ENCODE assay signal across 21 mouse cellular contexts in genomic region chr12:116952452-116953205, GRCm38 (mm10).
DNase-seq lines count a peak whose midpoint lies in the region; ATAC-seq and TF ChIP-seq lines count a peak whose summit lies in the region.
"Had no signal": no experiment of that assay in that cellular context is flagged by ENCODE, and none has a peak within 500 bp of the region (broad histone marks: within the 10 kb centered on the region; RNA-seq: fewer than 3 reads in every experiment).

No protein-coding gene starts in this region.

- H3K27me3 ChIP-seq in embryonic facial prominence, embryonic 14.5 days (replicated peaks; ENCODE audit: control insufficient read depth, insufficient read depth, low read length): no peaks in the 10 kb centered on the region
- no peaks in the 10 kb centered on the region for H3K27me3 ChIP-seq in embryonic facial prominence, embryonic 10.5 days (replicated peaks; ENCODE audit: low read depth, poor library complexity, severe bottlenecking)
- no peaks in the 10 kb centered on the region for H3K27me3 ChIP-seq in neural tube, embryonic 13.5 days
- H3K27me3 ChIP-seq in hindbrain, postnatal 0 days (ENCODE audit: insufficient read depth, low read length): no peaks in the 10 kb centered on the region
- H3K27me3 ChIP-seq: embryonic facial prominence, embryonic 13.5 days; heart, embryonic 15.5 days had no signal

- DNase-seq in embryonic facial prominence, embryonic 14.5 days (ENCODE audit: low spot score): peak; percentile 1
- no peak for DNase-seq in embryonic facial prominence, embryonic 10.5 days (ENCODE audit: low spot score)
- no peak for DNase-seq in neural tube, embryonic 10.5 days (ENCODE audit: extremely low spot score, low spot score)
- DNase-seq in hindbrain, postnatal 0 days (ENCODE audit: low spot score): peak; percentile 12
- DNase-seq in ovary, postnatal 14 days (ENCODE audit: low spot score): no peak
- no peak for DNase-seq in adrenal gland, postnatal 14 days
- DNase-seq in layer of hippocampus, adult 11-12 months (ENCODE audit: low spot score): no peak
- DNase-seq: adrenal gland, adult 2 months; cerebellum, adult 11-12 months; kidney, adult 11 months; kidney, postnatal 10 days; lung, embryonic 14.5 days; right cerebral cortex, adult 18-20 months; thymus, postnatal 14 days had no signal

- ATAC-seq in embryonic facial prominence, embryonic 14.5 days (ENCODE audit: low read depth): 0 out of 2 replicates have a peak, but pooled peaks have one; percentile 50
- peak; percentile 45; the same call in 1 of the 2 replicates for ATAC-seq in neural tube, embryonic 13.5 days (ENCODE audit: low read depth)
- ATAC-seq in hindbrain, postnatal 0 days: peak; percentile 79

- H3K4me1 ChIP-seq in embryonic facial prominence, embryonic 14.5 days (ENCODE audit: control insufficient read depth, insufficient read depth, low read length): no peaks in the 10 kb centered on the region
- peaks cover 6% of the 10 kb centered on the region; the same call in 1 of the 2 replicates for H3K4me1 ChIP-seq in embryonic facial prominence, embryonic 10.5 days
- H3K4me1 ChIP-seq in neural tube, embryonic 13.5 days (replicated peaks): no peaks in the 10 kb centered on the region
- no peaks in the 10 kb centered on the region for H3K4me1 ChIP-seq in hindbrain, postnatal 0 days (ENCODE audit: insufficient read depth, low read length)
- H3K4me1 ChIP-seq: embryonic facial prominence, embryonic 13.5 days; limb, embryonic 10.5 days had no signal

- H3K9ac ChIP-seq in embryonic facial prominence, embryonic 14.5 days (ENCODE audit: low read depth, low read length): no peak overlapping the region
- H3K9ac ChIP-seq in neural tube, embryonic 13.5 days: no peak overlapping the region
- no peak overlapping the region for H3K9ac ChIP-seq in hindbrain, postnatal 0 days (replicated peaks; ENCODE audit: low read length)
- H3K9ac ChIP-seq: embryonic facial prominence, embryonic 13.5 days; heart, embryonic 15.5 days; lung, embryonic 14.5 days had no signal

- TF ChIP-seq CTCF in hindbrain, postnatal 0 days (IDR thresholded peaks at IDR 0.05; ENCODE audit: low read depth): 0 out of 2 replicates have a peak, but pooled peaks have one; percentile 39

- no peak overlapping the region for H3K4me2 ChIP-seq in embryonic facial prominence, embryonic 14.5 days (ENCODE audit: low read depth, low read length)
- no peak overlapping the region for H3K4me2 ChIP-seq in neural tube, embryonic 13.5 days
- H3K4me2 ChIP-seq in hindbrain, postnatal 0 days (ENCODE audit: low read depth, low read length): no peak overlapping the region
- H3K4me2 ChIP-seq: embryonic facial prominence, embryonic 13.5 days; heart, embryonic 15.5 days; liver, embryonic 11.5 days; lung, embryonic 14.5 days had no signal

- no peaks in the 10 kb centered on the region for H3K36me3 ChIP-seq in embryonic facial prominence, embryonic 14.5 days (ENCODE audit: control insufficient read depth, insufficient read depth, low read length)
- no peaks in the 10 kb centered on the region for H3K36me3 ChIP-seq in embryonic facial prominence, embryonic 10.5 days (replicated peaks)
- H3K36me3 ChIP-seq in neural tube, embryonic 13.5 days: no peaks in the 10 kb centered on the region
- H3K36me3 ChIP-seq in hindbrain, postnatal 0 days (ENCODE audit: insufficient read depth, low read length): no peaks in the 10 kb centered on the region
- H3K36me3 ChIP-seq: embryonic facial prominence, embryonic 13.5 days; heart, embryonic 15.5 days; limb, embryonic 10.5 days had no signal

- H3K9me3 ChIP-seq in embryonic facial prominence, embryonic 14.5 days (ENCODE audit: control insufficient read depth, low read length): no peaks in the 10 kb centered on the region
- H3K9me3 ChIP-seq in embryonic facial prominence, embryonic 10.5 days: no peaks in the 10 kb centered on the region
- H3K9me3 ChIP-seq in neural tube, embryonic 13.5 days: no peaks in the 10 kb centered on the region
- no peaks in the 10 kb centered on the region for H3K9me3 ChIP-seq in hindbrain, postnatal 0 days (ENCODE audit: low read length)
- H3K9me3 ChIP-seq: embryonic facial prominence, embryonic 13.5 days; heart, embryonic 15.5 days; limb, embryonic 10.5 days had no signal

- 66% methylated on average over 13 of the region's 13 CpGs for WGBS in embryonic facial prominence, embryonic 14.5 days
- 83% methylated on average over 13 of the region's 13 CpGs for WGBS in embryonic facial prominence, embryonic 10.5 days
- WGBS in neural tube, embryonic 13.5 days: 75% methylated on average over 13 of the region's 13 CpGs
- WGBS in hindbrain, postnatal 0 days: 54% methylated on average over 13 of the region's 13 CpGs

- H3K4me3 ChIP-seq in embryonic facial prominence, embryonic 14.5 days (ENCODE audit: low read depth, low read length): no peak overlapping the region
- H3K4me3 ChIP-seq in embryonic facial prominence, embryonic 10.5 days: no peak overlapping the region
- H3K4me3 ChIP-seq in neural tube, embryonic 13.5 days: no peak overlapping the region
- no peak overlapping the region for H3K4me3 ChIP-seq in hindbrain, postnatal 0 days (ENCODE audit: low read length)
- H3K4me3 ChIP-seq: embryonic facial prominence, embryonic 13.5 days; heart, embryonic 15.5 days; left cerebral cortex, adult 2 months; limb, embryonic 10.5 days had no signal

- no peak overlapping the region for H3K27ac ChIP-seq in embryonic facial prominence, embryonic 14.5 days (replicated peaks; ENCODE audit: low read depth, low read length)
- H3K27ac ChIP-seq in embryonic facial prominence, embryonic 10.5 days (replicated peaks): no peak overlapping the region
- no peak overlapping the region for H3K27ac ChIP-seq in neural tube, embryonic 13.5 days (replicated peaks)
- peak overlapping the region; percentile 33 for H3K27ac ChIP-seq in hindbrain, postnatal 0 days
- H3K27ac ChIP-seq: embryonic facial prominence, embryonic 13.5 days; heart, embryonic 15.5 days; left cerebral cortex, adult 2 months; limb, embryonic 10.5 days; macrophage had no signal

Comparison
In these comparisons a context has a peak if more than half of its experiments do, and no peak if none do; other contexts are left out.
1. DNase-seq: peak in embryonic facial prominence, embryonic 14.5 days (single experiment) and hindbrain, postnatal 0 days (single experiment); none in embryonic facial prominence, embryonic 10.5 days (single experiment), neural tube, embryonic 10.5 days (single experiment), ovary, postnatal 14 days (single experiment), adrenal gland, postnatal 14 days (single experiment) and layer of hippocampus, adult 11-12 months (single experiment).
2. Peak in every context shown above with its lines, with median percentiles within 50 percentile points of each other: ATAC-seq.